In the genomic region with DNA sequence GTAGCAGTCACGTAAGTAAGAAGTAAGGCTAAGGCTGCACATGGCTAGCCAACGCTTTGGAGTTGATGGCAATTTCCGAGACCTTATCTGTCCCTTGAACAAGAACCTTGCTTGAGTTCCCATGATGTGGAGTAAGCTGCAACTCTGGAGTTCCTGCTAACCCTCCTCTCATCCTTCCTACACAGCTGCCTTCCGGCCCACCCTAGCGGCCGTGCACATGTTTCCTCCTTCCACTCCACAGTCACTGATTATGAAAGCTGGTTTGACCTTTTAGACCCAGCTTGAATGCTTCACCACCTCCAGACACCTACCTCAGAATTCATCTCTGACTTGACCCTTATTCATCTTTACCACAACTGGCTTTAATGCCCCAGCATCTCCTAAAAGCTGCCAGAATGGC, we compare ENCODE assay signal across 14 mouse cellular contexts.
DNase-seq lines count a peak whose midpoint lies in the region; ATAC-seq and TF ChIP-seq lines count a peak whose summit lies in the region.
"Had no signal": no experiment of that assay in that cellular context is flagged by ENCODE, and none has a peak within 500 bp of the region (broad histone marks: within the 10 kb centered on the region; RNA-seq: fewer than 3 reads in every experiment).

No protein-coding gene starts in this region.

- no peaks in the 10 kb centered on the region for H3K9me3 ChIP-seq in kidney, embryonic 14.5 days (ENCODE audit: control insufficient read depth, low read length)
- H3K9me3 ChIP-seq: embryonic facial prominence, embryonic 12.5 days; heart, embryonic 10.5 days; megakaryocyte, embryonic 14.5 days had no signal

- peaks cover 8% of the 10 kb centered on the region; the same call in 1 of the 2 replicates for H3K4me1 ChIP-seq in kidney, embryonic 14.5 days (ENCODE audit: control insufficient read depth, insufficient read depth, low read length)
- H3K4me1 ChIP-seq in spleen, adult 2 months (ENCODE audit: control insufficient read depth, insufficient read depth, insufficient read length) = peaks cover 2% of the 10 kb centered on the region; the same call in 1 of the 2 replicates

- TF ChIP-seq CTCF in spleen, adult 2 months (IDR thresholded peaks at IDR 0.05; ENCODE audit: extremely low read depth, insufficient read depth, insufficient read length, insufficient replicate concordance) = peak; percentile 1; the same call in 1 of the 2 replicates

- H3K4me2 ChIP-seq in kidney, embryonic 14.5 days (replicated peaks; ENCODE audit: low read depth, low read length) = no peak overlapping the region
- H3K4me2 ChIP-seq: embryonic facial prominence, embryonic 12.5 days; lung, embryonic 14.5 days had no signal

- peak; percentile 20 for DNase-seq in kidney, adult 11 months
- DNase-seq in spleen, adult 2 months (ENCODE audit: low read depth in 1 of 2, low spot score in 2 of 2) = peak in 1 of 2 experiments; percentile 6
- DNase-seq in spleen, postnatal 10 days (ENCODE audit: low spot score in 2 of 2) = no peak
- DNase-seq in kidney, postnatal 10 days = peak; percentile 43
- DNase-seq in cerebellum, postnatal 14 days = no peak
- DNase-seq: gastrocnemius, postnatal 10 days; heart, postnatal 14 days; lung, embryonic 14.5 days; thymus, postnatal 36 days had no signal

- WGBS in kidney, embryonic 14.5 days = 62% methylated on average over 6 of the region's 6 CpGs
- 39% methylated on average over 6 of the region's 6 CpGs for WGBS in spleen, adult 2 months

- no peak overlapping the region for H3K4me3 ChIP-seq in kidney, embryonic 14.5 days (ENCODE audit: low read length)
- no peak overlapping the region for H3K4me3 ChIP-seq in spleen, adult 2 months (ENCODE audit: extremely low read depth, insufficient read depth, insufficient read length)
- H3K4me3 ChIP-seq: embryonic facial prominence, embryonic 12.5 days; heart, embryonic 10.5 days; megakaryocyte, embryonic 14.5 days had no signal

- H3K27ac ChIP-seq in kidney, embryonic 14.5 days (ENCODE audit: low read depth, low read length) = no peak overlapping the region
- no peak overlapping the region for H3K27ac ChIP-seq in spleen, adult 2 months (ENCODE audit: insufficient read depth, low read length)
- H3K27ac ChIP-seq: embryonic facial prominence, embryonic 12.5 days; heart, embryonic 10.5 days had no signal

- no peak for TF ChIP-seq POLR2A in spleen, adult 2 months (IDR thresholded peaks at IDR 0.05; ENCODE audit: low read depth, low read length)

- no peaks in the 10 kb centered on the region for H3K27me3 ChIP-seq in kidney, embryonic 14.5 days (ENCODE audit: control insufficient read depth, insufficient read depth, low read length)
- H3K27me3 ChIP-seq in spleen, adult 2 months (ENCODE audit: control insufficient read depth, insufficient read depth, low read length) = no peaks in the 10 kb centered on the region
- H3K27me3 ChIP-seq: embryonic facial prominence, embryonic 12.5 days; megakaryocyte, embryonic 14.5 days had no signal

- peaks cover 17% of the 10 kb centered on the region; the same call in 1 of the 2 replicates for H3K36me3 ChIP-seq in kidney, embryonic 14.5 days (ENCODE audit: control insufficient read depth, insufficient read depth, low read length)
- peaks cover 3% of the 10 kb centered on the region; the same call in 1 of the 2 replicates for H3K36me3 ChIP-seq in spleen, adult 2 months (ENCODE audit: control insufficient read depth, insufficient read depth, low read length)

- no peak for ATAC-seq in kidney, embryonic 14.5 days (ENCODE audit: low FRiP score, low TSS enrichment)
- peak; percentile 50; the same call in 1 of the 2 replicates for ATAC-seq in monocyte, adult 5-6 weeks (replicated peaks; ENCODE audit: insufficient number of reproducible peaks, low FRiP score, low TSS enrichment, poor library complexity, severe bottlenecking)

- H3K9ac ChIP-seq in kidney, embryonic 14.5 days (ENCODE audit: low read depth, low read length) = no peak overlapping the region
- H3K9ac ChIP-seq: embryonic facial prominence, embryonic 12.5 days; lung, embryonic 14.5 days had no signal

Comparison
In these comparisons a context has a peak if more than half of its experiments do, and no peak if none do; other contexts are left out.
1. DNase-seq: peak in kidney, adult 11 months (single experiment) and kidney, postnatal 10 days (single experiment); none in spleen, postnatal 10 days (0 of 2) and cerebellum, postnatal 14 days (0 of 2).